Mouse (Mus musculus) neural tube, embryonic 12.5 days (tissue): ENCODE results near the gene Klk6. TPM values are rescaled to one million over a fixed set of nuclear protein-coding genes. Genes with fewer than 3 reads are reported as not detected.
A peak's percentile ranks its signal among the peaks of the same experiment; 100 is the strongest.

Source experiments
- ATAC-seq: fragments of 200-750 bp; cut with Nextera tagmentation; 2 replicates; pipeline ENCODE4 v1.8.0; 2017; ENCODE audit warnings: low read depth, mild to moderate bottlenecking, moderate TSS enrichment, moderate library complexity; ENCODE audit not compliant: low FRiP score
- H3K27ac ChIP-seq: fragments of 300-500 bp; sonication (generic); 2 replicates; pipeline ENCODE4 v1.5.1; 2016
- H3K27me3 ChIP-seq: fragments of 300-500 bp; sonication (generic); replicated peaks from 2 replicates; pipeline ENCODE4 v1.6.1; 2016; ENCODE audit warnings: mild to moderate bottlenecking
- H3K36me3 ChIP-seq: fragments of 300-500 bp; sonication (generic); 2 replicates; pipeline ENCODE4 v1.6.1; 2016; ENCODE audit warnings: mild to moderate bottlenecking
- H3K4me1 ChIP-seq: fragments of 300-500 bp; sonication (generic); 2 replicates; pipeline ENCODE4 v1.6.1; 2016
- H3K4me2 ChIP-seq: fragments of 300-500 bp; sonication (generic); replicated peaks from 2 replicates; pipeline ENCODE4 v1.6.1; 2016; ENCODE audit warnings: mild to moderate bottlenecking
- H3K4me3 ChIP-seq: fragments of 300-500 bp; sonication (generic); 2 replicates; pipeline ENCODE4 v1.5.1; 2016
- H3K9ac ChIP-seq: fragments of 300-500 bp; sonication (generic); 2 replicates; pipeline ENCODE4 v1.6.1; 2016; ENCODE audit warnings: mild to moderate bottlenecking
- H3K9me3 ChIP-seq: fragments of 300-500 bp; sonication (generic); 2 replicates; pipeline ENCODE4 v1.6.1; 2016; ENCODE audit warnings: mild to moderate bottlenecking
- WGBS: fragments of 180-500 bp; shearing (Covaris S2); methylation state at CpG from one replicate; pipeline ENCODE4 v1.1.7; 2016; 5-methylcytosine and 5-hydroxymethylcytosine counted together
- polyA plus RNA-seq: library from polyadenylated mRNA; unstranded; fragments of >200 nt; fragmentation: Nextera tagmentation; extraction: Ambion mirVana; gene quantifications from 2 replicates; pipeline ENCODE4 v1.2.1, GENCODE M21; 2016

The Klk6 gene
- polyA plus RNA-seq, 1 experiment from 2014 or later, result not detected

DNA sequence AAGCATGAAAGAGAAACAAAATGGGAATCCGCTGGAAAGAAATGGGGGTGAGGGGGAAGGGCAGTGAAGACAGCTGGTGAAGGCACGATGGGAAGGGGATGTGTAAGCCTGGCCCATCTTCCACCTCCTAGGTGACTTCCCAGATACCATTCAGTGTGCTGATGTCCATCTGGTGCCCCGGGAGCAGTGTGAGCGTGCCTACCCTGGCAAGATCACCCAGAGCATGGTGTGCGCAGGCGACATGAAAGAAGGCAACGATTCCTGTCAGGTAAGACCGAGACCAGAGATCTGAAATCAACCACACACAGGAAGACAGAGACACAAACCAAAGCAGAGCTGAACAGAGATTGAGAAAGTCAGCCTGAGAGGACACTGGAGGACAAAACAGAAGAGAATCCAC is 4.7 kb downstream of the Klk6 start:
- no peak overlapping the region for H3K27ac ChIP-seq
- WGBS, result 87% methylated on average over 8 of the region's 8 CpGs
- H3K4me1 ChIP-seq, result no peaks in the 10 kb centered on the region
- H3K9me3 ChIP-seq, result no peaks in the 10 kb centered on the region
- no peaks in the 10 kb centered on the region for H3K27me3 ChIP-seq
- H3K4me3 ChIP-seq, result no peak overlapping the region
- no peaks in the 10 kb centered on the region for H3K36me3 ChIP-seq
- ATAC-seq, result no peak
- no peak overlapping the region for H3K4me2 ChIP-seq
- H3K9ac ChIP-seq, result no peak overlapping the region

DNA sequence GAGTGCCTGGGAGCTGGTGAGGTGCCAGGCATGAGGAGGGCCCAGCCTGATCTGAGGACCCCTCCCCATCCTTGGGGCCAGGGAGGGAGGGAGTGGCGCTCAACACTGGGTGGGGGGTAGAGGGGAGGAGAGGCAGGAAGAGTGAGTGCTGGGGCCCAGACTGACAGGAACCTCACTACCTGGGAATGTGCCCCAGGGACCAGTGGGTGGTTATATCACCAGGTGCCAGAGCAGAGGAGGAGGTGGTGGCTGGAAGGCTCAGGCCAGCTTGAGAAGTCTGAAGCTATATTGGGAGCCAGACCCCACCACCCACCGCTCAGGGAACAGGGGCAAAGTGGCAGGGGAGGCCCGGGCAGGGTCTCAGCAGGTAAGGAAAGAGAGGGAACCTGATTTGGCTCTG is 17.4 kb downstream of the Klk6 start, which contains the start of gene Klk5:
Gene Klk5, plus strand, starts transcription at position 271 of the 400 bp plus-strand sequence.
- Histone ChIP-seq H3K36me3 (no peaks in the 10 kb centered on the region), H3K9me3 (no peaks in the 10 kb centered on the region), H3K4me1 (no peaks in the 10 kb centered on the region), H3K9ac (no peak within 1 kb of the TSS), H3K27me3 (no peaks in the 10 kb centered on the region), H3K4me2 (no peak within 1 kb of the TSS), H3K4me3 (no peak within 1 kb of the TSS), H3K27ac (no peak within 1 kb of the TSS)
- no peak for ATAC-seq
- 59% methylated on average over 3 of the region's 3 CpGs for WGBS

DNA sequence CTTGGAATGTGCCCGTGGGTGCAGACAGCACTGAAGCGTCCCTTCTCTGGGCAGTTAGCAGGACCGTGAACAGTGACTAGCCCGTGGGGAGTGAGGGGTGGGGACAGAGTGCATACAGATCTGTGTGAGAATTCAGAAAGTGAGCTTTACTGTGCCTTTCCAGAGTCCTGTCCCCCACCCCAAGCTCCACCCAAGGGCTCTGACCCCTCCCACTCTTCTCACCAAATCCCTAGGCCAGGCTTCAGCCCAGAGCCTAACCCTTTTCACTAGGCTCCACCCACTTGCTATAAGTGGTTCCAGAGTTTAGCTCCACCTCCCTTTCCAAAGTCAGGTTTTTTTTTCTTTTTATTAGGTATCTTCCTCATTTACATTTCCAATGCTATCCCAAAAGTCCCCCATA is 19.5 kb downstream of the Klk6 start:
- Histone ChIP-seq H3K27me3 (no peaks in the 10 kb centered on the region), H3K9ac (no peak overlapping the region), H3K4me1 (no peaks in the 10 kb centered on the region), H3K4me2 (no peak overlapping the region), H3K36me3 (no peaks in the 10 kb centered on the region), H3K27ac (no peak overlapping the region), H3K4me3 (no peak overlapping the region), H3K9me3 (no peaks in the 10 kb centered on the region)
- ATAC-seq, result no peak
- 90% methylated on average over 4 of the region's 4 CpGs for WGBS

DNA sequence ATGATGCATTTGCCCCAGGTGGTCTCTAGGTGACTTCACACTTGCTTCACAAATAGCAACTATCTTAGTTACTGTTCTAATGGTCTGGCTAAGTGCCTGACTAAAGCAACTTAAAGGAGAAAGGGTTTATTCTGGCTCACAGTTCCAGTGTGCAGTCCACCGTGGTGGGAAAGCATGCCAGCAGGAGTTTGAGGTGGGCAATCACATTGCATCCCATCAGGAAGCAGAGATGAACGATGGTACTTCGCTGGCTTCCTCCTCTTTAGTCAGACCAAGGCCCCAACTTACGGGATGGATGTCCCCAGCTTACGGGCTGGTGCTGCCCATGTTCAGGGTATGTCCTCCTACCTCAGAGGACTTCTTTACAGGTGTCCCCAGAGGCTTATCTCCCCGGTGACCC is 27.3 kb downstream of the Klk6 start:
- Histone ChIP-seq H3K36me3 (no peaks in the 10 kb centered on the region), H3K4me1 (no peaks in the 10 kb centered on the region), H3K4me3 (no peak overlapping the region), H3K9ac (no peak overlapping the region), H3K27ac (no peak overlapping the region), H3K9me3 (no peaks in the 10 kb centered on the region), H3K4me2 (no peak overlapping the region), H3K27me3 (no peaks in the 10 kb centered on the region)
- 91% methylated on average over 6 of the region's 6 CpGs for WGBS
- ATAC-seq, result no peak

DNA sequence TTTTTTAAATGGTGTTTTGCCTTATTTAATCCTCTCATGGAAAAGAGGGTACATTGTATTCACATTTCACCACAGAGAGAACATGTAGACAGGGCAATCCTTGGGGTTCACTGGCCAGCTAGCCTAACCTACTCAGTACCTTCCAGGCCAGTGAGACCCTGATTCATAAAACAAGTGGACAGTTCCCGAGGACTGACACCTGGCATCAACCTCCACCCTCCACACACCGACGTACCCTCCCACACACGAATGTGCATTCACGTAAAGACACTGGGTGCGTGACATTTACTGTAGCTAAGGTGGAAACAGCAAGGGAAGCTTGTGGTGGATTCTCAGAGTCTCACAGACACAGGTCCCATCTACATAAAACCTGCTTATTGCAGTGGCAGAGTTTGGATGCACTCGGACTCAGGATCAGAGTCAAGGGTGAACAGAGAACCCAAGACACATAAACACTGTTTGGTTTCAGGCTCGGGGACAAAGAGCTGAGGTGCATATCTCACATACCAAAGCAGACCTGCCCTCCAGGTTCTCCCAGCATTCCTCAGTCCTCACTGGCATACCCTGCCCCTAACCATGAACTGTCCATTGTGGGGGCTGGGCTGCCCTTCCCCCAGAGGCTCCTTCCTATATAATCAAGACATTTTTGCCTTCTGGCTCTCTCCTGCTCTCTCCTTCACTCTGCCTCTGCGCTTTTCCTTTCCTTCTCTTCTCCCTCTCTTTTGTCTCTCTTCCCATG is 30.5 kb downstream of the Klk6 start:
- Histone ChIP-seq H3K9ac (no peak overlapping the region), H3K36me3 (no peaks in the 10 kb centered on the region), H3K27me3 (no peaks in the 10 kb centered on the region), H3K4me1 (no peaks in the 10 kb centered on the region), H3K27ac (no peak overlapping the region), H3K4me2 (no peak overlapping the region), H3K9me3 (no peaks in the 10 kb centered on the region), H3K4me3 (no peak overlapping the region)
- ATAC-seq, result no peak
- WGBS, result 84% methylated on average over 9 of the region's 9 CpGs

DNA sequence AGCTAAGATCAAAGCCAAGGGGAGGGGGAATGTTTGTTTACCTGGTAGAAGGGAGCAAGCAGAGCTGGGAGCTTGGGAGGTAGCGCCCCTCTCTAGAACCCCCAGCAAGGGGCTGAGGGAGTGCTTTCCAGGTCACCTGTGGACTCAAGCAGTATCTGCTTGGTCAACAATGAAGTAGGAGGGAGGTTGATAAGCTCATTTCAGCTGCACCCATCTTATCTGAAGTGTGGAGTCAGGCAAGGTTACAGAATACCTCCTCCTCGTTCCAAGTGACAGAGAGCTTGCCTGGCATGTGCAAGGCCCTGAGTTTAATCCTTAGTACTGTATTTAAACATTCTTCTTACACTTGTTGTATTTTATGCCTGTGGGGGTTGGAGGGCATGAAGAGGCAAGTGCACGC is 31.4 kb downstream of the Klk6 start:
- Histone ChIP-seq H3K27me3 (no peaks in the 10 kb centered on the region), H3K9me3 (no peaks in the 10 kb centered on the region), H3K36me3 (no peaks in the 10 kb centered on the region), H3K9ac (no peak overlapping the region), H3K4me2 (no peak overlapping the region), H3K27ac (no peak overlapping the region), H3K4me3 (no peak overlapping the region), H3K4me1 (no peaks in the 10 kb centered on the region)
- 79% methylated on average over 3 of the region's 3 CpGs for WGBS
- no peak for ATAC-seq

DNA sequence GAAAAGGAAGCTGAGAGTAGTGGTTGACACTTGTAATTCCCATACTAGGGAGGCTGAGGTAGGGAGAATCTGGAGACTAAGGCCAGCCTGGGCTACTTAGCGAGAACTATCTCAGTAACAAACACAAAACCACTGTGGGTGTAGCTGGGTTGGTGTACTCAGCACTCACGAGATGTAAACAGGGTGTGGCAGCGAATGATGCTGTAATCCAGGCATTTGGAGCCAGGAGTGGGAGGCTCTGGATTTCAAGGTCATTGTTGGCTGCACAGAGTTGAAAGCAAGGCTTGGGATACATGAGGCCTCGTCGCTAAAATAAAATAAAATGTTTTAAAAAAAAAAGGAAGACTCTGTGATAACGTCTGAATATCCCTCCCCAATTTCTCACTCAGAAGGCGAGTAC is 32.0 kb downstream of the Klk6 start:
- no peak overlapping the region for H3K27ac ChIP-seq
- no peak for ATAC-seq
- 86% methylated on average over 7 of the region's 7 CpGs for whole genome bisulfite sequencing

DNA sequence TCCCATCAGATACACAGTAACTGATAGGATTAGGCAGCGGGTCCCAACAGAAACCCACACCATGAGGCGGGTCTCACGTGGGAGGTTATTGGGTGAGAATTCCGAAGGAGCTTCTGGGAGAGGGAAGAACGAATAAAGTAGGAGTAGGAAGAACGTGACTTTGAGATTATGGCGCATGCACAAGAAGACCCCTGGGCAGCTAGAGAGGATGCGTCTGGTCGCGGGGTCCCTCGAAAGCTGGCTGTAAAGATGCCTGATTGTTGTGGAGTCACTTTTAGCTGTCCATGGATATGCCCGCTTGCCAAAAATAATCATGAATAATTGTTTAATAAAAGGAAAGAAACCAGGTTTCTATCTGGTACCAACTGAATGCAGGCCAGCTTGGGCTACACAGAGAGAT is 33.2 kb downstream of the Klk6 start:
- Histone ChIP-seq H3K9me3 (no peaks in the 10 kb centered on the region), H3K27me3 (no peaks in the 10 kb centered on the region), H3K9ac (no peak overlapping the region), H3K4me1 (no peaks in the 10 kb centered on the region), H3K27ac (no peak overlapping the region), H3K36me3 (no peaks in the 10 kb centered on the region), H3K4me2 (no peak overlapping the region), H3K4me3 (no peak overlapping the region)
- WGBS, result 92% methylated on average over 12 of the region's 12 CpGs
- no peak for ATAC-seq

More for the DNA sequence above, 32.0 kb downstream of the Klk6 start:
- Histone ChIP-seq H3K36me3 (no peaks in the 10 kb centered on the region), H3K4me2 (no peak overlapping the region), H3K4me1 (no peaks in the 10 kb centered on the region), H3K9me3 (no peaks in the 10 kb centered on the region), H3K27me3 (no peaks in the 10 kb centered on the region), H3K9ac (no peak overlapping the region), H3K4me3 (no peak overlapping the region)

DNA sequence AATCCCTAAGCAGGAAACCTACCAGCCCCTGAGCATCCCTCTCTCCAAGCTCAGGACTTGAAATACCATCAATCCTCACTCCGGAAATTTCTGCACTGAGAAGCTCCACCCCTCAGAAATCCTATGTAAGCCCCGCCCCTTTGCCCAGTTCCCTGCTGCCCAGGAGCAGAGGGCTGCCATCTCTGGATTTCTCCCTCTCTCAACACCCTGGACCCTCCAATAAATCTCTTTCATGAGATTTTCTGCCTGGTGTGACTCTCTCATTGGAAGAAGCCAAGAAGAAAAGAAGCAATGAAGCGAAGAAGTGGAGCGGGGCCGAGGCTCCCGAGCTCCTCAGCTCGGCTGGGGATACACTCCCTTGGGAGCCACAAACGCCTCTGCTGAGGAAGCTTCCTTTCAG is 36.1 kb downstream of the Klk6 start:
- H3K4me2 ChIP-seq, result no peak overlapping the region
- H3K9me3 ChIP-seq, result no peaks in the 10 kb centered on the region
- H3K27ac ChIP-seq, result no peak overlapping the region
- no peaks in the 10 kb centered on the region for H3K36me3 ChIP-seq
- 50% methylated on average over 8 of the region's 8 CpGs for WGBS
- ATAC-seq, result 0 out of 2 replicates have a peak, but pooled peaks have one; percentile 17
- no peak overlapping the region for H3K4me3 ChIP-seq
- no peak overlapping the region for H3K9ac ChIP-seq
- no peaks in the 10 kb centered on the region for H3K27me3 ChIP-seq
- no peaks in the 10 kb centered on the region for H3K4me1 ChIP-seq

DNA sequence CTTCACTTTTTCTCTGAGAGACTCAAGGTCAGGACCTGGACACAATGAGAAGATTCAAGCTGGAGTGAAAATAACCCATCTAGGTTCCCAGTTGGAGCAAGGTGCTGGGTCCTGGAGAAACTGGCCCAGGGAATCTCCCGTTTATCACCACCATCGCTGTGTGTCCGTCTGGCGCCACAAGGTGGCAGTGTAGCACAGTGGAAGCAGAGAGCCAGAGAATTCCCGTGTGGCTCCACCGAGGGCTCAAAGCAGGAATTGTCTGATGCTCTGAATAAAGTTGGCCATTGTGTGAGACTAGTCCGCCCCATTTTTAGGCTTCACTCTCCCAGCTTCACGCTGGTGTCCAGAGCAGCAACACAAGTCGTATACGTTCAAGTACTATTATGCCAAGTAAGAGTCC is 48.9 kb downstream of the Klk6 start:
- Histone ChIP-seq H3K4me3 (no peak overlapping the region), H3K9ac (no peak overlapping the region), H3K27me3 (no peaks in the 10 kb centered on the region), H3K4me2 (no peak overlapping the region), H3K36me3 (no peaks in the 10 kb centered on the region), H3K9me3 (no peaks in the 10 kb centered on the region), H3K4me1 (no peaks in the 10 kb centered on the region), H3K27ac (no peak overlapping the region)
- WGBS, result 4% methylated on average over 10 of the region's 10 CpGs
- peak; percentile 65 for ATAC-seq

DNA sequence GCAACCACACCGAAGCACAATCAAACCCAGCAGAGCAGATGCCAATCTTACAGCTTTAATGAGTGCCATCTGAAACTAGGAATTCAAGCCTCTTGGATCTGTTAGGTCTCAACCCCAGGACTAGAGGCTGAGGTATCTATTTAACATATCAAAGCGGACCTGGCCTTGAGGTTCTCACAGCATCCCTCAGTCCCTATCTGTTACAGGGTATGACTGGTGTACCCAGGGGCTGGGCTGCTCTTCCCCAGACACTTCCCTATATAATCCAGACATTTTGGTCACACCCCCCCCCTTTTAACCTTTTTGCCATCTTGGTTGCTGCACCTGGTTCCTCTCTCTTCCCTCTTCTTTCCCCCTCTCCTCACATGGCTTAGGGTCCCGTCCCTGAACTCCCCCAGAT is 49.4 kb downstream of the Klk6 start:
- Histone ChIP-seq H3K4me2 (no peak overlapping the region), H3K9ac (no peak overlapping the region), H3K4me1 (no peaks in the 10 kb centered on the region), H3K27me3 (no peaks in the 10 kb centered on the region), H3K27ac (no peak overlapping the region), H3K36me3 (no peaks in the 10 kb centered on the region), H3K4me3 (no peak overlapping the region), H3K9me3 (no peaks in the 10 kb centered on the region)
- 73% methylated on average over 3 of the region's 3 CpGs for WGBS
- ATAC-seq, result no peak; the same call in none of the 2 replicates

DNA sequence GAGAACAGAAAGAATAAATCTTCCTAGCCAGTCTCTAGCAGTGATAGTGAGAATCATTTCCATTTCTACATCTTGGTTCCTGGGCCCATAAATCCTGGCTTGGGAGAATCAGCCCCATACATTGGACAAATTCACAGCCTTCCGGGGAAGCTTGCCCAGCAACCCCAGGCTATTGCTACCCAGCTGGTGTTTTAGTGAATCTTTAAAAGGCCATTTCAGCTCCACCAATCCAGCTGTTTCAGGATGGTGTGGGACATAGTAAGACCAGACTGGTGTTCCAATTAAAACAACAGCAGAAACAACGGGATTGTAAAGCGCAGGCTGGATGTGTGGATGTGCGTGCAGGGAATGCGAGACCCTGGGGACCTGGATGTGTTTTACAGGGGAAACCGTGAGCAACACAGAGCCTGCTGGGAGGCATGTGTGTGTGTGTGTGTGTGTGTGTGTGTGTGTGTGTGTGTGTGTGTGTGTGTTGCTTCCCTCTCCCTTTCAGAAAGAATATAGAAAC is 50.6 kb downstream of the Klk6 start:
- H3K36me3 ChIP-seq, result no peaks in the 10 kb centered on the region
- WGBS, result 51% methylated on average over 6 of the region's 6 CpGs
- no peak overlapping the region for H3K27ac ChIP-seq
- H3K4me1 ChIP-seq, result no peaks in the 10 kb centered on the region
- H3K9me3 ChIP-seq, result no peaks in the 10 kb centered on the region
- ATAC-seq, result peak; percentile 51; the same call in 1 of the 2 replicates
- no peak overlapping the region for H3K9ac ChIP-seq
- no peaks in the 10 kb centered on the region for H3K27me3 ChIP-seq
- H3K4me3 ChIP-seq, result no peak overlapping the region
- H3K4me2 ChIP-seq, result no peak overlapping the region

DNA sequence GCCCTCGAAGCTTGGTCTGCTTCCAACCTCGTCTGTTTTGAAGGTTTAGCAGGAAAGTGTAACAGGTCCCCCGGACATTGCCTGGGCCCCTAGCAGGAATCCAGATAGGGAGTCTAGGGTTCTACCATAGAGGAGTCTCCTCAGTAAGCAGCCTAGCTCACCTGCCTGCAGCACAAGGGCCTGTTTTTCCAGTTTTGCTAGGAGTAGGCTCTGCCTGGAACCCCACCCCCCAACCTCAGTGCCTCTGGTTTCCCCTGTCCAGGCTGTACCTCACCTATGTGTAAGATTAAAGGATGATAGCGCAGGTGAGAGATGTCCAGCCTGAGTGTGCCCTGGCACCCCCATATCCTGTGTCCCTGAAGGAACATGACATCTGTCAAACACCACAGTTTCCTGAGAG is 52.1 kb downstream of the Klk6 start:
- no peaks in the 10 kb centered on the region for H3K9me3 ChIP-seq
- H3K36me3 ChIP-seq, result no peaks in the 10 kb centered on the region
- H3K4me1 ChIP-seq, result no peaks in the 10 kb centered on the region
- no peak overlapping the region for H3K4me3 ChIP-seq
- no peaks in the 10 kb centered on the region for H3K27me3 ChIP-seq
- ATAC-seq, result no peak
- 84% methylated on average over 4 of the region's 4 CpGs for WGBS
- no peak overlapping the region for H3K27ac ChIP-seq
- no peak overlapping the region for H3K9ac ChIP-seq
- H3K4me2 ChIP-seq, result no peak overlapping the region
